Mouse (Mus musculus): ENCODE measurements around the gene Slc38a2.

GRCm38 (mm10) chr15:96690829-96691228, 8.7 kb downstream of the Slc38a2 start:
- TF ChIP-seq POLR2A (IDR thresholded peaks at IDR 0.05; ENCODE audit: low read depth, low read length) (no peak), CTCF (IDR thresholded peaks at IDR 0.05; ENCODE audit: extremely low read depth, insufficient read length, insufficient replicate concordance, low read depth, low read length) (no peak)

Measured in small intestine, adult 2 months (tissue).